Mouse (Mus musculus): ENCODE data around the gene Rusc1. TPM values are rescaled to one million over a fixed set of nuclear protein-coding genes. Genes with fewer than 3 reads are reported as not detected.

The Rusc1 gene
- polyA plus RNA-seq, 1 experiment from 2014 or later: 9.8 TPM

- ATAC-seq (ENCODE audit: extremely low read depth, insufficient number of reproducible peaks, low FRiP score, low TSS enrichment): no peak
Measured at GRCm38 (mm10) chr3:89113058-89113457, 19.9 kb upstream of the Rusc1 start.

GRCm38 (mm10) chr3:89108146-89108545 lies 15.0 kb upstream of the Rusc1 start:
- 52% methylated on average over 1 of the region's 1 CpGs for WGBS
- Histone ChIP-seq H3K9me3 (no peaks in the 10 kb centered on the region), H3K36me3 (no peaks in the 10 kb centered on the region), H3K9ac (no peak overlapping the region), H3K27ac (replicated peaks) (no peak overlapping the region), H3K27me3 (replicated peaks) (no peaks in the 10 kb centered on the region), H3K4me3 (no peak overlapping the region), H3K4me1 (no peaks in the 10 kb centered on the region), H3K4me2 (no peak overlapping the region)
- ATAC-seq (ENCODE audit: extremely low read depth, insufficient number of reproducible peaks, low FRiP score, low TSS enrichment): no peak

More at GRCm38 (mm10) chr3:89113058-89113457, 19.9 kb upstream of the Rusc1 start:
- Histone ChIP-seq H3K4me1 (no peaks in the 10 kb centered on the region), H3K4me2 (no peak overlapping the region), H3K36me3 (no peaks in the 10 kb centered on the region), H3K4me3 (no peak overlapping the region), H3K27ac (replicated peaks) (no peak overlapping the region), H3K27me3 (replicated peaks) (no peaks in the 10 kb centered on the region), H3K9ac (no peak overlapping the region), H3K9me3 (no peaks in the 10 kb centered on the region)
- 79% methylated on average over 4 of the region's 4 CpGs for whole genome bisulfite sequencing

GRCm38 (mm10) chr3:89107545-89107944 lies 14.4 kb upstream of the Rusc1 start:
- Histone ChIP-seq H3K4me2 (no peak overlapping the region), H3K9me3 (no peaks in the 10 kb centered on the region), H3K4me1 (peaks cover 2% of the 10 kb centered on the region; the same call in 1 of the 2 replicates), H3K36me3 (no peaks in the 10 kb centered on the region), H3K9ac (no peak overlapping the region), H3K27me3 (replicated peaks) (no peaks in the 10 kb centered on the region), H3K4me3 (no peak overlapping the region), H3K27ac (replicated peaks) (no peak overlapping the region)
- 44% methylated on average over 3 of the region's 3 CpGs for WGBS
- no peak for ATAC-seq (ENCODE audit: extremely low read depth, insufficient number of reproducible peaks, low FRiP score, low TSS enrichment)

DNA sequence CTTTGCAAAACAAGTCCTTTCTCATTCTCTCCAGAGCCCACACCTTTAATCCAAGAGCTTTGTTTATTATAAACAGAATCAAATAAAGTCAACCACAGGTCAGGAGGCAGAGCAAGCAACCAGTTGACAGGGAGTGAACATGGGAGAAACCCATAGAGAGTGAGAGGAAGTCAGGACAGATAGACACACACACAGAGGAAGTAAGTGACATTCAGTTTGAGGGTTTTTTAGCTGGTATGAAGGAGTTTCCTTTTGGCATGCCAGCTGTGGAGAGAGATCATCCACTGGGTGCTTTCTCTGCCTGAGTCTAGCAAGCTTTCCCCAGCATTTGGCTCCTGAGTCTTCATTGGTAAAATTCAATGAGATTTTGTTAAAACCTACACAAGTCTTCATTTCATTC lies 13.8 kb upstream of the Rusc1 start:
- H3K9ac ChIP-seq: no peak overlapping the region
- no peak overlapping the region for H3K4me2 ChIP-seq
- no peak overlapping the region for H3K27ac ChIP-seq (replicated peaks)
- H3K36me3 ChIP-seq: no peaks in the 10 kb centered on the region
- no peaks in the 10 kb centered on the region for H3K9me3 ChIP-seq
- H3K27me3 ChIP-seq (replicated peaks): no peaks in the 10 kb centered on the region
- H3K4me3 ChIP-seq: no peak overlapping the region
- no peak for ATAC-seq (ENCODE audit: extremely low read depth, insufficient number of reproducible peaks, low FRiP score, low TSS enrichment)
- H3K4me1 ChIP-seq: peaks cover 7% of the 10 kb centered on the region

- WGBS: 73% methylated on average over 4 of the region's 4 CpGs
- Histone ChIP-seq H3K27me3 (replicated peaks) (no peaks in the 10 kb centered on the region), H3K27ac (replicated peaks) (no peak overlapping the region)
Measured at GRCm38 (mm10) chr3:89103291-89103595, 10.1 kb upstream of the Rusc1 start.

GRCm38 (mm10) chr3:89102495-89103290 lies 9.6 kb upstream of the Rusc1 start:
- Histone ChIP-seq H3K9ac (peak overlapping the region; percentile 69), H3K9me3 (no peaks in the 10 kb centered on the region), H3K36me3 (peaks cover 25% of the 10 kb centered on the region), H3K4me1 (peaks cover 28% of the 10 kb centered on the region), H3K4me2 (peak overlapping the region; percentile 71), H3K27me3 (replicated peaks) (no peaks in the 10 kb centered on the region), H3K27ac (replicated peaks) (no peak overlapping the region), H3K4me3 (peak overlapping the region; percentile 80)
- no peak for ATAC-seq (ENCODE audit: extremely low read depth, insufficient number of reproducible peaks, low FRiP score, low TSS enrichment)
- 56% methylated on average over 12 of the region's 12 CpGs for WGBS

More at GRCm38 (mm10) chr3:89103291-89103595, 10.1 kb upstream of the Rusc1 start:
- peaks cover 20% of the 10 kb centered on the region for H3K36me3 ChIP-seq
- H3K4me1 ChIP-seq: peaks cover 28% of the 10 kb centered on the region
- no peak overlapping the region for H3K4me2 ChIP-seq
- H3K9ac ChIP-seq: no peak overlapping the region
- H3K9me3 ChIP-seq: no peaks in the 10 kb centered on the region
- ATAC-seq (ENCODE audit: extremely low read depth, insufficient number of reproducible peaks, low FRiP score, low TSS enrichment): no peak
- no peak overlapping the region for H3K4me3 ChIP-seq

DNA sequence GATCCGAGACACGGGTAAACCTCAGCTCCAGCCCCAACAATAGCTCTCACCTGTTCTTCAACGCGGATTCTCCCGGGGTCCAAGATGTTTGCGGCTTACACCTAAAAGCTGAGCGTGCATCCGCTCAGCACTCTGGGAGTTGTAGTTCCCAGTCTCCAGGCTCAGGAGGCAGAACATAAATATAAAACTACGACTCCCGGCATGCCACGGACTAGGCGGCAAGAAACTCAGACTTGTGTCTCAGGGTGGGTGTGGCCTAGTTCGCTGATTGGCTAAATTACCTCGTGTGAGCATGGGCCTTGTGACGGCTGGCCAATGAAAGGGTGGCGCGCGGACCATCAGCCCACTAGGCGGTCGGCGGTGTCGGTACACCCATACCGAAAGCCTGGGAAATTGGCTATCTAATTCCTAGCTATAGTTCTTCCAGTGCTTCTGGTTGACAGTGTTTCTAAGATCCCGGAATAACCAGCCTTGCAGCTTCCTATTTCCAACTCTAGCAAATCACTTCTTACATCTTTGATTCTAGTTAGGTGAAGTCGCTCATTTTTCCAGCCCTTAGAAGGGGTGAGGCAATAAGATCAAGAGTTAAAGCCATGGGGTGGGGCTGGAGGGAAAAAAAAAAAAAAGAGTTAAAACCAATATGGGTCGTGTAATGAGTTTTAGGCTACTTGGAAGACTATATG lies 8.8 kb upstream of the Rusc1 start, which contains the start of gene Fdps:
Gene Fdps, minus strand, starts transcription at position 148 of the 683 bp plus-strand sequence.
- peak; percentile 98 for ATAC-seq (ENCODE audit: extremely low read depth, insufficient number of reproducible peaks, low FRiP score, low TSS enrichment)
- Histone ChIP-seq H3K4me2 (peak within 1 kb of the TSS; percentile 96), H3K27ac (replicated peaks) (peak within 1 kb of the TSS; percentile 63), H3K9me3 (no peaks in the 10 kb centered on the region), H3K4me1 (peaks cover 28% of the 10 kb centered on the region), H3K36me3 (peaks cover 33% of the 10 kb centered on the region), H3K9ac (peak within 1 kb of the TSS; percentile 91), H3K4me3 (peak within 1 kb of the TSS; percentile 80), H3K27me3 (replicated peaks) (no peaks in the 10 kb centered on the region)
- WGBS: under 1% methylated on average over 26 of the region's 26 CpGs

- Histone ChIP-seq H3K36me3 (peaks cover 38% of the 10 kb centered on the region), H3K4me3 (peak overlapping the region; percentile 80), H3K4me2 (peak overlapping the region; percentile 96), H3K9ac (peak overlapping the region; percentile 91), H3K4me1 (peaks cover 28% of the 10 kb centered on the region), H3K27ac (replicated peaks) (peak overlapping the region; percentile 59), H3K27me3 (replicated peaks) (no peaks in the 10 kb centered on the region), H3K9me3 (no peaks in the 10 kb centered on the region)
- WGBS: under 1% methylated on average over 19 of the region's 19 CpGs
- no peak for ATAC-seq (ENCODE audit: extremely low read depth, insufficient number of reproducible peaks, low FRiP score, low TSS enrichment)
Measured at GRCm38 (mm10) chr3:89101459-89101811, 8.3 kb upstream of the Rusc1 start.

DNA sequence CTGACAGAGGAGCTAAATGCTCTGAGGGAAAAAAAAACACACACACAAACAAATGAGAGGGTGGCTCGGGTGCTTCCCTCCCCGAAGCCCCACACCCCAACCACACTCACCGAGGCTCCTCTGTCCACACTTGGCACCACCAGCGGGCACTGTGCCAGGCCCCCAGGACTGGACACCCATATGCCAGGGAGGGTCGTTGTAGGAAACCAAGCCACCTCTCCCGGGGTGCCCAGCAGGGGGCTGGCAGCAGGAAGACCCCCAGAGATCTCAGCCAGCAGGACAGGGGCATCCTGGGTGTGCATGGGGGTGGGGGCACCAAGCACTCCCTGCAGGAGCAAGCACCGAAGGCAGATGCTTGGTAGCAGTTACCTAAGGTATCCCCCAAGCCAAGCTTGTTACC lies 7.7 kb upstream of the Rusc1 start, which contains the start of gene Gm43738:
Gene Gm43738, minus strand, starts transcription at position 289 of the 400 bp plus-strand sequence.
- peak within 1 kb of the TSS; percentile 59 for H3K27ac ChIP-seq (replicated peaks)
- WGBS: 44% methylated on average over 7 of the region's 7 CpGs
- H3K27me3 ChIP-seq (replicated peaks): no peaks in the 10 kb centered on the region
- peak within 1 kb of the TSS; percentile 91 for H3K9ac ChIP-seq
- ATAC-seq (ENCODE audit: extremely low read depth, insufficient number of reproducible peaks, low FRiP score, low TSS enrichment): no peak
- peak within 1 kb of the TSS; percentile 80 for H3K4me3 ChIP-seq
- H3K9me3 ChIP-seq: no peaks in the 10 kb centered on the region
- H3K36me3 ChIP-seq: peaks cover 44% of the 10 kb centered on the region
- peaks cover 28% of the 10 kb centered on the region for H3K4me1 ChIP-seq
- peak within 1 kb of the TSS; percentile 96 for H3K4me2 ChIP-seq

DNA sequence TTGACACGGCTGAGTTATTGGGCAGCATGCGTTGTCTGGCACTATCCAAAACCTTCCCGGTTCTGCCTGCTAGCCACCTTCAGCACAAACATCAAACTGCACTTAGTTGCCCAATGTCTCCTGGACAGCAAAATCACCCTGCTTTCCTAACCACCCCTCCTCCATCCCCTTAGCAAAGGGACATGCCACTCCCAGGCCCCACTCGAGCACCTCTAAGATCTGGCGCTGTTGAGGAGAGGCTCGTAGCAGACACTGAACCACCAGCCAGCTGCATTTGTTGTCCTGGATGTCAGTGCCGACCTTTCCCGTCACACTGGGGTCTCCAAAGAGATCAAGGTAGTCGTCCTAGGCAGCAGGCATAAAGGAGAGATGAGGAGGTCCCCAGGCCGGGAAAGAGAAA lies 910 bp upstream of the Rusc1 start:
- H3K4me1 ChIP-seq: peaks cover 30% of the 10 kb centered on the region
- H3K36me3 ChIP-seq: peaks cover 53% of the 10 kb centered on the region
- no peaks in the 10 kb centered on the region for H3K9me3 ChIP-seq
- H3K27ac ChIP-seq (replicated peaks): no peak overlapping the region
- peaks cover 36% of the 10 kb centered on the region for H3K27me3 ChIP-seq (replicated peaks)
- no peak overlapping the region for H3K4me2 ChIP-seq
- WGBS: 79% methylated on average over 10 of the region's 10 CpGs
- ATAC-seq (ENCODE audit: extremely low read depth, insufficient number of reproducible peaks, low FRiP score, low TSS enrichment): no peak
- no peak overlapping the region for H3K4me3 ChIP-seq
- no peak overlapping the region for H3K9ac ChIP-seq

DNA sequence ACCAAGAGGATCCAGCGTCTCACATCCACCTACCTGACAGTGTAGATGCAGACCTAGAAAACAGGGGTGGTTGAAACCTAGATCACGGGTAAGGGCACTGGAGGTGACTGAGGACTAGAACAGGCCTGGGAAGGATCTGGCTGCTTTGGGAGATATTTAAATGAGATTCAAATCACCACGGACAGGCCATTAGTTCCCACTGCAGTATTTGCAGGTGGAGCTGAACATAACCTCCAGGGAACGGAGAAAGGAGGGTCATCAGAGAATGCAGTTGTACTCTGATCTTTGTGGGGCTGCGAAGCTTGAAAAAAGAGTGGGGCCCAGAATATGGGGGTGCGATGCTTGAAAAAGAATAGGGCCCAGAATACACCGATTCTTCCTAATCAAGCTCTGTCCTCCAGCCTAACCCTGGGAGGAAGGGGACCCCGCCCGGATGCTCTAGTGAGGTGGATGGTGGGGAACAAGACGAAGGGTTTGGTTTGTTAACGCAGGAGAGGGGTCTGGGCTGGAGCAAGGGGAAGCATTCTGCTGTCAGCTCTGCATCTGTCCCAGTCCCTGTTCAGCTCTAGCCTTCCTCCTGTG lies 511 bp downstream of the Rusc1 start:
- 22% methylated on average over 11 of the region's 11 CpGs for WGBS
- Histone ChIP-seq H3K9me3 (no peaks in the 10 kb centered on the region), H3K27ac (replicated peaks) (no peak overlapping the region), H3K9ac (peak overlapping the region; percentile 86), H3K27me3 (replicated peaks) (peaks cover 45% of the 10 kb centered on the region), H3K4me1 (peaks cover 43% of the 10 kb centered on the region), H3K36me3 (peaks cover 38% of the 10 kb centered on the region), H3K4me2 (peak overlapping the region; percentile 100), H3K4me3 (peak overlapping the region; percentile 73)
- no peak for ATAC-seq (ENCODE audit: extremely low read depth, insufficient number of reproducible peaks, low FRiP score, low TSS enrichment)
